Mouse (Mus musculus) urinary bladder, postnatal 25 days (tissue): ENCODE data around the gene Cmbl.

Experiments used
- DNase-seq: peaks from one replicate; pipeline ENCODE4 v3.0.0; 2022; ENCODE audit warnings: low spot score

Gene Cmbl

GRCm38 (mm10) chr15:31627277-31628154 lies 62.3 kb downstream of the Cmbl start:
- DNase-seq, result no peak

GRCm38 (mm10) chr15:31628180-31628579 lies 63.0 kb downstream of the Cmbl start:
- no peak for DNase-seq

GRCm38 (mm10) chr15:31629556-31629955 lies 64.4 kb downstream of the Cmbl start:
- no peak for DNase-seq

GRCm38 (mm10) chr15:31631396-31631858 lies 66.2 kb downstream of the Cmbl start:
- no peak for DNase-seq

- no peak for DNase-seq
These were observed 67.3 kb downstream of the Cmbl start for GRCm38 (mm10) chr15:31632478-31632877.

GRCm38 (mm10) chr15:31634582-31634981 lies 69.4 kb downstream of the Cmbl start:
- DNase-seq, result no peak

- no peak for DNase-seq
These were observed 71.0 kb downstream of the Cmbl start for GRCm38 (mm10) chr15:31636091-31636595.
